Mouse (Mus musculus) G1E (cell line): ENCODE data around the gene Ccdc115.

Source experiments
- CTCF ChIP-seq: IDR thresholded peaks from 2 replicates; pipeline ENCODE4 v1.5.1; 2012; ENCODE audit warnings: low read depth, low read length, inconsistent platforms, mixed read lengths
- GATA1 ChIP-seq: IDR thresholded peaks from 2 replicates; pipeline ENCODE4 v1.6.1; 2012; ENCODE audit warnings: borderline replicate concordance, low read length, inconsistent platforms, mixed read lengths
- POLR2AphosphoS5 ChIP-seq: IDR thresholded peaks from 2 replicates; pipeline ENCODE4 v1.6.1; 2012; ENCODE audit warnings: low read depth, low read length, inconsistent platforms; ENCODE audit not compliant: insufficient replicate concordance
- TAL1 ChIP-seq: conservative IDR thresholded peaks from 2 replicates; pipeline ENCODE4 v1.6.1; 2012; ENCODE audit warnings: low read depth, low read length, inconsistent platforms, mixed read lengths

- no peak for TF ChIP-seq GATA1
- no peak for TF ChIP-seq CTCF
- no peak for TF ChIP-seq TAL1
- no peak for TF ChIP-seq POLR2AphosphoS5
These were observed 51.8 kb downstream of the Ccdc115 start for GRCm38 (mm10) chr1:34387346-34388327.
